Mouse (Mus musculus): Measurements from ENCODE around the gene Ffar3.

DNA sequence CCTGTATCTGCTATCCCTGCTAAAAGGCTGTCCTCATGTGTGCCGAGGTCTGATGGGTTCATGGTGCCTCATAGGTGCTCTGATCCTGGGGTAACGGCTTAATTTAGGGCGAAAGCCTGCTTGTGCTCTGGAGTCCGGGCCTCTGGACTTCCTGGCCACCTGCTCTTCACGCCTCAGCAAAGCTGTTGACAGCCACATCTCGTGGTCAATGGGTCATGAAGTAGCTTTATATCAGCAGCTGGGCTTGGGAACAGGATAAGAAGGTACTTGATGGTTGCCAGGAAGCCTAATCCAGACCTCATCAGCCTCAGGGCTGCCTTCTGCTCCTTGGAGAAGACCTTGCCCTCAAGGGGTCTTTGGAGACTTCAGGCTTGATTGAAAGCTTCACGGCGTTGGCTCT lies 7.4 kb upstream of the Ffar3 start:
- TF ChIP-seq CTCF (conservative IDR thresholded peaks at IDR 0.05; ENCODE audit: low read length) (no peak), NANOG (IDR thresholded peaks at IDR 0.05; ENCODE audit: borderline replicate concordance, low read length) (no peak), POU5F1 (IDR thresholded peaks at IDR 0.05; ENCODE audit: borderline replicate concordance, low read length) (no peak)

Measured in E14TG2a.4 (cell line).